Mouse (Mus musculus): ENCODE measurements around the gene Kptn. TPM values are rescaled to one million over a fixed set of nuclear protein-coding genes. Genes with fewer than 3 reads are reported as not detected.

Gene Kptn
- 31.2 and 32.0 TPM in 2 replicates for polyA plus RNA-seq (2014; fragmentation: Nextera tagmentation; extraction: Ambion mirVana)

GRCm38 (mm10) chr7:16119569-16120261, at the start of gene Kptn:
Gene Kptn (plus strand): TSS chr7:16119895.
- Histone ChIP-seq H3K4me1 (ENCODE audit: control insufficient read depth in 2 of 2, insufficient read depth in 2 of 2, low read length in 2 of 2) (peaks cover 4 to 18% of the 10 kb centered on the region in 2 experiments), H3K27ac (replicated peaks in 1 of 2; ENCODE audit: control insufficient read depth in 1 of 2, insufficient read depth in 1 of 2, low read depth in 2 of 2, low read length in 2 of 2) (peak within 1 kb of the TSS; percentile 92 to 94), H3K4me2 (ENCODE audit: low read length) (peak within 1 kb of the TSS; percentile 83), H3K9me3 (ENCODE audit: control insufficient read depth, low read length) (no peaks in the 10 kb centered on the region), H3K4me3 (ENCODE audit: control insufficient read depth in 1 of 2, insufficient read depth in 1 of 2, low read depth in 1 of 2, low read length in 2 of 2) (peak within 1 kb of the TSS; percentile 83 to 97), H3K9ac (ENCODE audit: low read length) (peak within 1 kb of the TSS; percentile 87), H3K36me3 (ENCODE audit: control insufficient read depth, insufficient read depth, low read length) (peaks cover 37% of the 10 kb centered on the region), H3K27me3 (ENCODE audit: control insufficient read depth, insufficient read depth, low read length) (no peaks in the 10 kb centered on the region)
- peak; percentile 68 for ATAC-seq (ENCODE audit: insufficient number of reproducible peaks, insufficient read depth, low FRiP score, low read depth)
- WGBS, result 2% methylated on average over 33 of the region's 33 CpGs

GRCm38 (mm10) chr7:16070846-16071245, 48.8 kb upstream of the Kptn start:
- no peaks in the 10 kb centered on the region; the same call in 1 of the 2 replicates for H3K27me3 ChIP-seq (ENCODE audit: control insufficient read depth, insufficient read depth, low read length)
- no peaks in the 10 kb centered on the region for H3K4me1 ChIP-seq (ENCODE audit: control insufficient read depth in 2 of 2, insufficient read depth in 2 of 2, low read length in 2 of 2)
- H3K4me3 ChIP-seq (ENCODE audit: control insufficient read depth in 1 of 2, insufficient read depth in 1 of 2, low read depth in 1 of 2, low read length in 2 of 2), result no peak overlapping the region
- no peak for ATAC-seq (ENCODE audit: insufficient number of reproducible peaks, insufficient read depth, low FRiP score, low read depth)
- no peak overlapping the region for H3K4me2 ChIP-seq (ENCODE audit: low read length)
- no peak overlapping the region for H3K27ac ChIP-seq (replicated peaks in 1 of 2; ENCODE audit: control insufficient read depth in 1 of 2, insufficient read depth in 1 of 2, low read depth in 2 of 2, low read length in 2 of 2)
- H3K9ac ChIP-seq (ENCODE audit: low read length), result no peak overlapping the region
- no peaks in the 10 kb centered on the region for H3K36me3 ChIP-seq (ENCODE audit: control insufficient read depth, insufficient read depth, low read length)
- H3K9me3 ChIP-seq (ENCODE audit: control insufficient read depth, low read length), result no peaks in the 10 kb centered on the region

DNA sequence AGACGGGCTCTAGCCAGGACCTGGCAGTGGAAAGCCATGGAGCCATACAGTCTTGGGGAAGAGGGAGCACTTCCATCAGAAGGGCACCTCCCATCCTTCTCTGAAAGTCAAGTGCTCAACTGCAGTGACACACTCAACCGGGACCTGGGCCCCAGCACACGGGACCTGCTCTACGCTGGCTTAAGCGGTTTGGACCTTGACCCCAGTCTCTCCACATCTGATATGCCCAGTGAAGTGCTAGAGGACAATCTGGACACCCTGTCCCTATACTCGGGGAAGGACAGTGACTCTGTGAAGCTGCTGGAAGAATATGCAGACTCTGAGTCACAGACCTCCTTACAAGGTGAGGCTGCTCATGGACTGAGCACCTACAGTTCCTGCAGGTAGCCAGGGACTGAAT, 47.8 kb upstream of the Kptn start:
- Histone ChIP-seq H3K4me3 (ENCODE audit: control insufficient read depth in 1 of 2, insufficient read depth in 1 of 2, low read depth in 1 of 2, low read length in 2 of 2) (no peak overlapping the region), H3K9me3 (ENCODE audit: control insufficient read depth, low read length) (no peaks in the 10 kb centered on the region), H3K4me2 (ENCODE audit: low read length) (no peak overlapping the region), H3K27ac (replicated peaks in 1 of 2; ENCODE audit: control insufficient read depth in 1 of 2, insufficient read depth in 1 of 2, low read depth in 2 of 2, low read length in 2 of 2) (no peak overlapping the region), H3K36me3 (ENCODE audit: control insufficient read depth, insufficient read depth, low read length) (no peaks in the 10 kb centered on the region), H3K4me1 (ENCODE audit: control insufficient read depth in 2 of 2, insufficient read depth in 2 of 2, low read length in 2 of 2) (no peaks in the 10 kb centered on the region), H3K9ac (ENCODE audit: low read length) (no peak overlapping the region), H3K27me3 (ENCODE audit: control insufficient read depth, insufficient read depth, low read length) (peaks cover 4% of the 10 kb centered on the region; the same call in 1 of the 2 replicates)
- WGBS, result 70% methylated on average over 6 of the region's 6 CpGs
- no peak for ATAC-seq (ENCODE audit: insufficient number of reproducible peaks, insufficient read depth, low FRiP score, low read depth)

GRCm38 (mm10) chr7:16079947-16080346, 39.7 kb upstream of the Kptn start:
- Histone ChIP-seq H3K9me3 (ENCODE audit: control insufficient read depth, low read length) (no peaks in the 10 kb centered on the region), H3K36me3 (ENCODE audit: control insufficient read depth, insufficient read depth, low read length) (no peaks in the 10 kb centered on the region), H3K27me3 (ENCODE audit: control insufficient read depth, insufficient read depth, low read length) (peaks cover 4% of the 10 kb centered on the region; the same call in 1 of the 2 replicates), H3K4me2 (ENCODE audit: low read length) (no peak overlapping the region), H3K9ac (ENCODE audit: low read length) (no peak overlapping the region), H3K27ac (replicated peaks in 1 of 2; ENCODE audit: control insufficient read depth in 1 of 2, insufficient read depth in 1 of 2, low read depth in 2 of 2, low read length in 2 of 2) (no peak overlapping the region), H3K4me1 (ENCODE audit: control insufficient read depth in 2 of 2, insufficient read depth in 2 of 2, low read length in 2 of 2) (peaks cover 0 to 2% of the 10 kb centered on the region in 2 experiments; a peak in 1 of 4 replicates), H3K4me3 (ENCODE audit: control insufficient read depth in 1 of 2, insufficient read depth in 1 of 2, low read depth in 1 of 2, low read length in 2 of 2) (no peak overlapping the region)
- 56% methylated on average over 1 of the region's 1 CpGs for WGBS
- ATAC-seq (ENCODE audit: insufficient number of reproducible peaks, insufficient read depth, low FRiP score, low read depth), result no peak

DNA sequence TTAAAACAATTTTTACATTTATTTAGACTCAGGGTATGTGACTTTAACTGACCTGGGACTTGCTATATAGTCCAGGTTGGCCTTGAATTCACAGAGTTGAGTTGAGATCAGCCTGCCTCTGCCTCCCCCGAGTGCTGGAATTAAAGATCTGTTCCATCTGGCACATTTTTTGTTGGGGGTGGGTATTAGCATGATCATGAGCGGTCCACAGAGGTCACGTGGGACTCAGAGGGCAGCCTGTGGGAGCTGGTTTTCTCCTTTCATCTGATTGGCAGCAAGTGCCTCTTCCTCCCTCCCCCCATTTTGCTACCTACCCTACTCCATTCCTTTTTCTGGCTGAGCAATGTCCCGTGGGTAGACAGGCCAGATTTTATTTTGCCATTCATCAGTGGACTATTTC, 39.1 kb upstream of the Kptn start:
- H3K4me1 ChIP-seq (ENCODE audit: control insufficient read depth in 2 of 2, insufficient read depth in 2 of 2, low read length in 2 of 2), result peaks cover 0 to 2% of the 10 kb centered on the region in 2 experiments; a peak in 1 of 4 replicates
- no peak for ATAC-seq (ENCODE audit: insufficient number of reproducible peaks, insufficient read depth, low FRiP score, low read depth)
- no peak overlapping the region for H3K27ac ChIP-seq (replicated peaks in 1 of 2; ENCODE audit: control insufficient read depth in 1 of 2, insufficient read depth in 1 of 2, low read depth in 2 of 2, low read length in 2 of 2)
- no peak overlapping the region for H3K9ac ChIP-seq (ENCODE audit: low read length)
- no peaks in the 10 kb centered on the region for H3K9me3 ChIP-seq (ENCODE audit: control insufficient read depth, low read length)
- H3K27me3 ChIP-seq (ENCODE audit: control insufficient read depth, insufficient read depth, low read length), result 0 out of 2 replicates have a peak, but pooled peaks cover 4% of the 10 kb centered on the region
- no peak overlapping the region for H3K4me3 ChIP-seq (ENCODE audit: control insufficient read depth in 1 of 2, insufficient read depth in 1 of 2, low read depth in 1 of 2, low read length in 2 of 2)
- no peak overlapping the region for H3K4me2 ChIP-seq (ENCODE audit: low read length)
- no peaks in the 10 kb centered on the region for H3K36me3 ChIP-seq (ENCODE audit: control insufficient read depth, insufficient read depth, low read length)
- whole genome bisulfite sequencing, result 50% methylated on average over 4 of the region's 4 CpGs

DNA sequence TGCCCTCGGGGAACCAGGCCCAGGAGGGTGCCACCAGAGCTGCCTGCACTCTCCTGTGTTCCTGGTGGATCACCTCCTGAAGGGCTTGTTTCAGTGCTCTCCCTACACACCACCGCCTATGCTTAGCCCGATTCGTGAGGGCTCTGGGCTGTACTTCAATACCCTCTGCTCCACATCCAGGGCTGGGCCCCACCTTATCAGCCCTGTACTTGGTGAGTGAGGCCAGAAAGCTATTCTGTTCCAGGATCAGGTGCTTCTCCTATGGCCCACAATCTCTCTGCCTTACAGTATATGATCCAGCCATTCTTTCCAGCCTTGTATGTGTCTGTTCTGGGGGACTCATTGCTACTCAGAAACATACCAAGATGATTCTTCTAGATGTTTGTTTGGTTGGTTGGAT, 36.3 kb upstream of the Kptn start:
- Histone ChIP-seq H3K36me3 (ENCODE audit: control insufficient read depth, insufficient read depth, low read length) (no peaks in the 10 kb centered on the region), H3K4me1 (ENCODE audit: control insufficient read depth in 2 of 2, insufficient read depth in 2 of 2, low read length in 2 of 2) (peaks cover 0 to 2% of the 10 kb centered on the region in 2 experiments; a peak in 1 of 4 replicates)
- WGBS, result 30% methylated on average over 4 of the region's 4 CpGs

DNA sequence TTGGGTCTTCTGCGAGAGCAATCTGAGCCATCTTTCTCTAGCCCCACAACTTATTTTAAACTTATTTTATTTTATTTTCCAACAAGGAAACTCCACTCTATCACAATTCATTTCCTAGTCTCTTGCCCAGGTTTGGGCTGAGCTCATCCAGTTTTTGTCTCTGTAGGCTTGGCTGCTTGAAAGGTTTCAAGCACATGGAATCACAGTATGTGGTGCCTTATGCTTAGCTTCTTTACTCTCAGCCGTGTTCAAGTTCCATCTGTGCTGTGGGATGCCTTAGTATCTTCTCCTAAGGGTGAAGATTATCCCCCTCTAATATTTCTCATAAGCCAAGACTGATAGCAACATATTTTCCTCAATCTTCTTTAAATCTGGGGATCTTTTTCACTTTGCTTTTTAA, 32.1 kb upstream of the Kptn start:
- WGBS, result 70% methylated on average over 2 of the region's 2 CpGs
- H3K9ac ChIP-seq (ENCODE audit: low read length), result no peak overlapping the region
- no peak overlapping the region for H3K4me3 ChIP-seq (ENCODE audit: control insufficient read depth in 1 of 2, insufficient read depth in 1 of 2, low read depth in 1 of 2, low read length in 2 of 2)
- peaks cover 0 to 2% of the 10 kb centered on the region in 2 experiments; a peak in 1 of 4 replicates for H3K4me1 ChIP-seq (ENCODE audit: control insufficient read depth in 2 of 2, insufficient read depth in 2 of 2, low read length in 2 of 2)
- H3K27ac ChIP-seq (replicated peaks in 1 of 2; ENCODE audit: control insufficient read depth in 1 of 2, insufficient read depth in 1 of 2, low read depth in 2 of 2, low read length in 2 of 2), result no peak overlapping the region
- no peaks in the 10 kb centered on the region for H3K27me3 ChIP-seq (ENCODE audit: control insufficient read depth, insufficient read depth, low read length)
- no peak for ATAC-seq (ENCODE audit: insufficient number of reproducible peaks, insufficient read depth, low FRiP score, low read depth)
- H3K9me3 ChIP-seq (ENCODE audit: control insufficient read depth, low read length), result no peaks in the 10 kb centered on the region
- no peaks in the 10 kb centered on the region for H3K36me3 ChIP-seq (ENCODE audit: control insufficient read depth, insufficient read depth, low read length)
- H3K4me2 ChIP-seq (ENCODE audit: low read length), result no peak overlapping the region

More for the DNA sequence above, 36.3 kb upstream of the Kptn start:
- no peak for ATAC-seq (ENCODE audit: insufficient number of reproducible peaks, insufficient read depth, low FRiP score, low read depth)
- no peaks in the 10 kb centered on the region for H3K27me3 ChIP-seq (ENCODE audit: control insufficient read depth, insufficient read depth, low read length)
- H3K9me3 ChIP-seq (ENCODE audit: control insufficient read depth, low read length), result no peaks in the 10 kb centered on the region
- H3K4me3 ChIP-seq (ENCODE audit: control insufficient read depth in 1 of 2, insufficient read depth in 1 of 2, low read depth in 1 of 2, low read length in 2 of 2), result no peak overlapping the region
- no peak overlapping the region for H3K27ac ChIP-seq (replicated peaks in 1 of 2; ENCODE audit: control insufficient read depth in 1 of 2, insufficient read depth in 1 of 2, low read depth in 2 of 2, low read length in 2 of 2)
- H3K4me2 ChIP-seq (ENCODE audit: low read length), result no peak overlapping the region
- no peak overlapping the region for H3K9ac ChIP-seq (ENCODE audit: low read length)

Measured in heart, embryonic 14.5 days (tissue).